Mouse (Mus musculus): ENCODE results near the gene Gm9573. TPM values are rescaled to one million over a fixed set of nuclear protein-coding genes. Genes with fewer than 3 reads are reported as not detected.

The Gm9573 gene
- not detected for total RNA-seq (2021)

DNA sequence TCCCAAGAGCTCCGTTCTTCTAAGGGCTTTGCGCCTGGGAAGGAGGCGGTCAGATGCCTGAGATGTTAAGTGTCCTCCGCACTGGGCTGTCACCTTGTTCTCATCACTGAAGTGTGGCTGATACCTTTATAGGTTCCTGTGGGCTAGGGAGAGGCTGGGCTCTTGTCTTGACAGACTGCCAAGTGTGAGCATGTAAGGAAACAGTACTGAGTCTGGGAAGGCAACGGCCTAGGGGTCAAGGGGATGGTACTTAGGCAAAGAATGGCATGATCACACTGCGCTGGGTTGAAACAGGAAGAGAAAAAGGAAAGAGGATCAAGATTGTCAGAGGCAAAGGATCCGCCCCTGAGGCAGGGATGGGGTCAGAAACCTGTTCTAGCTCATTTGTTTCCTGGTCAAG, at the start of gene Gm9573:
Gene Gm9573 (minus strand): TSS at position 101 of the 400 bp plus-strand sequence.
- DNase-seq = no peak

DNA sequence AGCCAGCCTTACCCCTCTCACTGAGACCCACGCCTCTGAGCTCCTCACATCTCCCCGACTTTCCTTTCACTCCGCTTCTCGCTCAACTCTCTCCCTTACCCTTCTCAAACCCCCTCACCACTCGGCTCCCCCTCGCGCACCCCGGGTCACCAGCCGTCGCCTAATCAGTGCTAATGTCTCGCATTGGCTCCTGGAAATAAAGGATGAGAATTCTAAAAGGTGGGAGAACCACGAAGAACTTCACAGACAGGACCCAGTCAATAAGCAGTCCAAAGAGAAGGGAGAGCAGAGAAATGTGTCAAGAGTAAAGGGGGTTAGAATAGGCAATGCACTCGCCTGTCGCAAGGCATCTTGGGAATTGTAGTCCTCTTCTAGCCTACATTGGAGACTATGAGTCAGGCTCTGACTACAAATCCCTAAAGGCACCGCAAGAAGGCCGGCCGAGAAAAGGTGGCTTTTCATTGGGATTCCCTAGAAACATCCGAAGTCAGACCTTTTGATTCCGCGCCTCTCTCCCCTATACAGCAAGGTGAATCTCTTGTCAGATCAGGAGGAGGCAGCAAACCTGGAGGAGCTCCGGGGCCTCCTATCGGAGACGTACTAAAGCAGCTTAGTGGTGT, 47.1 kb upstream of the Gm9573 start, which contains the start of gene Gtf2h4:
Gene Gtf2h4 (minus strand): TSS at position 324 of the 620 bp plus-strand sequence.
- peak; percentile 81 to 85 for DNase-seq

DNA sequence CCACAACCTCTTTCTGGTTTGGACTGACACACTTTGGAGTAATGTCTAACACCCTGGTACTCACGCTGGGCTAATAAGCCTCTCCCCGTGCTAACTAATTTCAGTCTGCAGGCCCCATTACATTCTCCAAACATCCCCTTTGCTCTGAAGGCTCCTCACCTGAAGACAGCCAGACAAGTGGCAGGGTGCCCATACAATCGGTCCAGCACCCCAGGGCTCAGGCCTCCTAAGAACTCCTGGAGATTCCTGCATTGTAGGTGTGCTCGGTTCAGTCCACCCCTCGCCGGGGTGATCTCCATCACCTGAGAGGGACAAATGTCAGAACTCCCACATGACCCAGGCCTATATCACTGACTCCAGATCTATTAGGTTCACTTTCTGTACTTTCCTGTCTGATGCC, 46.1 kb upstream of the Gm9573 start:
- no peak for DNase-seq

DNA sequence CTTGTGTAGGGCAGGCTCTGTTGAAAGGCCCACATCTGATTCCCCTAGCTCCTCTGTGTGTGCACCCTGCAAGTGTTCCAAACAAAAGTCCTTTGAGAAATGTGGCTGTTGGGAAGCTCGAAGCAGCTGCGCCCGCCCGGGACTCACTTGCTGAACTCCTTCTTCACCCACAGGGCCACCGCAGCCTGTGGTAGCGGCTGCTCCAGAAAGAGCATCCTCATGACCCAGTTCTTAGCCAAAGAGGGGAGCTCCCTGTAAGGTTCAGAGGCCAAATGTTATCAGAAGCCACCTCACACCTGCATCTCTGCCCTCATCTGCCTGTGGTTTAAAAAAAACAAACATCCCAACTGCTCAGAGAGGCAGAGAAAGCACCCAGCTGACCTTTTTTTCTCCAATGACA, 45.4 kb upstream of the Gm9573 start:
- no peak for DNase-seq

DNA sequence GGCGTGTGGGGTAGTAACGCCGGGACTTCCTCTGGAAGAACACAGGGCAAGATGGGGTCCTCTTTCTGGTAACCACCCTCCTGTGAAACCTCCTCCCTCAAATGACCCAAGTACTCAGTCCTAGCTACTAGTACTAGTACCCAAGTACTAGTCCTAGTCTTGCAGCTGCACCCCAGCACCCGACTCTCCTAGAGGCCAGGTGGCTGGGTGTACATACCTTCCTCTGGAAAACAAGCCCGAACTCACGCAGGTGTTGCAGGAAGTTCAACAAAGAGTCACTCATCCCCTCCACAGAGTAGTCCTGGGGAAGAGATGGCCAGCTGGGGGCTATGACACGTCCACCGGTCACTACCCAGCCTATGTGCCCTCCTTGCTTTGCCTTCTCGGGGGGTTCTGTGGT, 43.3 kb upstream of the Gm9573 start:
- no peak for DNase-seq

DNA sequence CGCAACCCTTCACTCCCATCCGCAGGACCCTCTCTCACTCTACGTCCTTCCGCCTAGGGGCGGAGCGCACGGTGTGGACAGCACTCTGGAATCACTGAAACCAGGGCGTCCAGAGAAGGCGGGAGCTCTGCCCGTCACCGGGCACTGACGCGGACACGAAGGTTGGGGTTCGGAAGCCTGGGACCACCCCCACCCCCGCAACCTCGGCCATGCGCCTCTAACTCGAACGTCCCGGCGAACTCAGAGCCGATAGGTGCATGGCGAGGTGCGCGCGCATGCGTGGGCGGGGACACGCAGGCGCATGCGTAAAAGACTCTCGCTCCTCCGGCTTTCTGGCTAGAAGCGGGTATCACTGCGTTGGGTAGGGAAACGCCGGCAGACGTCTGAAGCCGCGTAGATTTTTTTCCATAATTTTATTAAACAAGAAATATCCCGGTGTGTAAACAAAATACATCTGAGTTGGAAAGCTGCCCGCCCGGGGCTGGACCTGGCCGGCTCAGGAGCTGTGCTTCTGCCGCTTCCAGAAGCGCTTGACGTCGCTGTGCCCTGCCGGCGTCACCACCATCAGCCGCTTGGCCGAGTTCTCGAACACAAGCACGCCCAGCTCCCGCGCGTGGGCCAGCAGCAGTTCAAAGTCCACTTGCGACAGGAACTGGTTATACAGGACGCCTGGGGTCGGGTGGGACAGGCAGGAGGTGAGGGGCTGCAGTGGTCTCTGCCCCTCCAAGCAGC, 41.1 kb upstream of the Gm9573 start, which contains the start of gene Vars2:
Gene Vars2 (minus strand): TSS at position 259 of the 732 bp plus-strand sequence.
- DNase-seq = peak; percentile 94 to 96

DNA sequence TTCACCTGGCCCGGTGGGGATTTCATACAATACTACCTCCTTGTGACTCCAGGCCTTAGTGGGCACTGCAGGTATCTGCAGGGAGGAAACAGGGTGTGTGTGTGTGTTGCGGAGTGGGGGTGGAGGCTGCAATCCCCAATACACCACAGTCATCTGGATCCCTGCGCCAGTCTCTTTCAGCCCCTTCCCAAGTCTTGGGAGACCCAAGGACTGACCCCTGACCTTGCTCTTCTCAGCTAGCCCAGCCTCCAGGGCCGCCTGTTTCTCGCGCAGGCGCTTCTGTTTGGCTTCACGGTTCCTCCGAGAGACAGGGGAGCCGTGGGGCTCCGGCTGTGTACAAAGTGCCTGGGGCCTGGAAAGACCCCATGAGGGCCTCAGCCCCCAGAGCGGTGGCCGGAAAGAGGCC, 40.4 kb upstream of the Gm9573 start:
- DNase-seq = no peak

DNA sequence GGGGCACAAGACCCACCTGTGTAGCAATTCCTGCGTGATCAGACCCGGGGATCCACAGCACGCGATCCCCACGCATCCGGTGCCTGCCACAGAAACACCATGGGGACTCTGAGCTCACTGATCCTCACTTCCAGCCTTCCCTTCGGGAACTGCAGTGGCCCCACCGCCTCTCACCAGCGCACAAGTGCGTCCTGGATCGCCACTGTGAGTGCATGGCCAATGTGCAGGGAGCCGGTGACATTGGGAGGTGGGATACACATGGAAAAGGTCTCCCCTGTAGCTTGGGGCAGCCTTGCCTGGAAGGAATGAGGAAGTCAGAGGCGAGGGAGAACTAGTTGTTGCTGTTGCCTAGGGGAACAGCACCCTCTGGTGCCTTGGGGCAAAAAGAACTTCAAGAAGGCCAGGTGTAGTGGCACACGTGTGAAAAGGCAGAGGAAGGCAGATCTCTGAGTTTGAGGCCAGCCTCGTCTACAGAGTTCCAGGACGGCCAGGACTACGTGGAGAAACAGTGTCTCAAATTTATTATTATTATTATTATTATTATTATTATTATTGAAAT, 39.6 kb upstream of the Gm9573 start:
- no peak for DNase-seq

DNA sequence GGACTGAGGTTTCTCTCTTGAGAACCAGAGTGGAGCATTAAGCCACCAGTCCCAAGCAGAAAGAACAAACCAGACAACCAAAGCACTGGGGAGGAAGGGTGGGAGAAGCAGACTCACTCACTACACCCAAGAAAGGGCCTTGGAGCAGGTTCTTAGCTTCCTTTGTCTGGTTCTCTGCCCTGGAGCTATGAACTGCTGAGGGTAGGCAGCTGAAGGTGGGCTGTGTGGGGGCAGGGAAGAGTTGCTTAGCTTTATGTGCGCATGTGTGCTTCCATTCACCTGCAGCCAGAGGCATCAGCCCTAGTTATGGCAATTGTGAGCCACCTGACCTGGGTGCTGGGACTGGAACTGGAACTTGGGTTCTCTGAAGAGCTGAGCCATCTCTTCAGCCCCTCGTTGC, 26.6 kb upstream of the Gm9573 start:
- no peak for DNase-seq

DNA sequence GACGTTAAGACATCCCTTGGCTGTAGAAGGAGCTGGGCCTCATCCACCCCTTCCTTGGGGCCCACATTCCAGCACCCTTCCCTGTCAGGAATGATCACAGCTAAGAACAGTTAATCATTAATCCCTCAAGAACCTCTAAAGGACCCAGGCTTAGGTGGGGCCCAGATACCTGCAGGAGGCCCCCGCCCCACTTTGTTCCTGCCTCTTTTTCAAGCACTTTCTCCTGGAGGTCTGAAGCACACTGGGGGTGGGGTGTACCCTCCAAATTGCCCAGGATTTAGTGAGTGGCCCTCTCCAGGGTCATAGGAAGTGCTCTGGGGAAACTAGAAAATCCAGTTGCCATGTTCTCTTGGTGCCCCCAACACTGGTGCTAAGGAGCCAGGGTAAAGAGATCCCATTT, 23.0 kb upstream of the Gm9573 start:
- no peak for DNase-seq

DNA sequence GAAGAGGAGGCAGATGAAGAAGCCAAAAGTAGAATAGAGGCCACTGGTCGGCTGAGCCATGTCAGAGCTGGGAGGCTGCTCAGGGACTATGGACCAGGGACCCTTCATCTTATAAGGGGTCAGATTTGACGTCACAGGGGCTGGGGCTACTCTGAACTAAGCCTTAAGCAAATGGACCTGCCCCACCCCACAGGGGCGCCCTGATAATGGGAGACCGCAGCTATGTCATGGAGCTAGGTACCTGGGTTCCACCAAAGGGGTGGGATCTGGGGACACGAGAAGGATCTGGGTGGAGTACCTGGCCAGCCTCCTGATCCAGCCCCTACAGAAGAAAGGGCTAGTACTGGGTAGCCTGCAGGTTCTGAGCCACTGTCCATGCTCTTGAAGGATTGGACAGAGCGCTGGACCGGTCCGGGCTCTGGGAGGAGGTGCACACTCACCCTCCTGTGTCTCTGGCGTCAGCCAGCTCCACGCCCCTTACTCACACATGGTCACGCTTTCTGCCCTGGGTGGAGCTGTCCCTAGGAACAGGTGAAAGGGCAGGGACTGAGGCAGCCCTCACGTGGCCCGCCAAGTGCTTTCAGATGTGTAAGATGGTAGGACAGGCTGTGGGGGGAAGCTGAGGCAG, 17.3 kb upstream of the Gm9573 start, which contains the start of gene Mucl3:
Gene Mucl3 (minus strand): TSS at position 87 of the 628 bp plus-strand sequence.
- no peak for DNase-seq

DNA sequence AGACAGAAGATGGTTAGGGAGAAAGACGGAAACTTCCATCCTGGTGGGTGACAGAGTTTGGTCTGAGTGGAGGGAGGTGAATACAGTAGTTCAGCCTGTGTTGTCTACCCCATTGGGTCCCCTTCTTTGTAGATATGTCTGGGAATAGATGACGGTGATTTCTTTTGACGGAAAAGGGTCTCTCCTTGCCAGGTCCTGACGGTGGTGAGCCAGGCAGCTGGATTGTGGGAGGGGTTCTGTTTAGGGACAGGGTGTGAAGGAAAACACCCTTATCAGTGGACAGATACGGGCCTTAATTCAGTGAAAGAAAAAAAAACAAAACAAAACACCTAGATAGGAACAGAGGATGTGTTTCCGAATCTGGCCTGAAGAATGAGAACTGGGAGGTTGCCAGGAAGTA, 12.9 kb upstream of the Gm9573 start:
- no peak for DNase-seq

DNA sequence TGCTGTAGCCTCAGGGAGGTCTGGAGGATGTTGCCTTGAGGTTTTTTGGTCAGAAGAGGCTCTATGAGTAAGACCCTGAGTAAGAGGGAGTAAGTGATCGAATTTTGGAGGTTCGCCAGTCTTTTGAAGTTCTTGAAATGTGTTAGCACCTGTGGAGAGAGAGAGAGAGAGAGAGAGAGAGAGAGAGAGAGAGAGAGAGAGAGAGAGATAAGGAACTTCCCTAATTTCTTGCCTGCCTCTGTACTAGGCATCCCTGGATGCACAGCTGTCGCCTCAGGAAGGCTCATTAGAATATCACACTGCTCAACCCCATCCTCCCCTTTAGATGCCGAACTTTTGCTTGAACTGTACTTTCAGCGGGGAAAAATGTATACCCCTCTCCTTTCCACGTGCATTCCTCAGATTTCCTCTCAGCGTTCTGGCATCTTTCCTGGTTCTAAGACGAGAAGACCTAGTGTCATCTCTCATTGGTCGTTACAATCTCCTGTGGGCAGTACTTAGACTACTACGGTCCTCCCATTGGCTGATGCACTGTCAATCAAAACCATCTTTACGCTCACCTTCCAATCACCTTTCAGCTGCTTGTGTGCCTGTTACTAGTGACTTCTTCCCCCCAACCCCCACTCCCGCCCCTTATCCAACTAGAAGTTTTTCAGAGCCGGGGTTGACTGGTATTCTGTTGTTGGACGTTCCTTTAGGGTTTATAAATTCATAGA, 12.2 kb upstream of the Gm9573 start:
- DNase-seq = no peak

DNA sequence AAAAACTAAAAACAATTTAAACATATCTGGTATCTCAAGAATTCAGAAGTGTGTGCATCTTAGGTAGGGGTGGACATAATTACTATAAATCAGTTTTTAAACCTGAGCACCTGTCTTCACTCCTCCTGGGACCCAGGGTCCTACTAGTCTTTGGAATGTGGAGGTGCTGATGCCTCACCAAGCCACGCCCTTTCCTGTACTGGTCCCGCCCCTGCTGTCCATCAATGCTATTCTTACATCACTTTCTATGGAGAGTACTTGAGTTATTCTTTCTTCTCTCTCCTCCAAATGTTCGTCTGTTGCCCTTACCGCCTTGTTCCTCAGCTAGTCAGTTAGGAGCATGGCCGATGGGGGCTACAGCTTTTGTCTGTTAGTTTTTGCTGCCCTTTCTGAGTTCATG, 9.9 kb upstream of the Gm9573 start:
- no peak for DNase-seq

DNA sequence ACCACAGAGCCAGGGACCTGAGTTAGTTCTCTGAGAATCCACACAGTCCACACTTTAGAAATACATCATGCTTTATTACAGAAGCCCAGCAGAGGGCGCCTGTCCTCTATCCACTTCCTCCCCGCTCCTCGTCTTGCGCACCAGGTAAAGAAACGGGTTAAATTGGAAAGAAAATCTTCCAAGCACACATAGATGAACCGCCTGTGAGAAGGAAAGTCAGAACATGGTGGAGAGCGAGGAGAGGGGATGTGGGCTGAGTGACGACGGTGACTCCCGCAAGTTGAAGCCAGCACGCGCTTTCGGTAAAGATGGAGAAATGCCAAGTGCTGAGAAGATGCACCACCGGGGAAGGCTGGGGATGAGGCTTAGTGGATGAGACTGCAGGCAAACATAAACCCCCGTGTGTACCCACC, 9.3 kb upstream of the Gm9573 start:
- DNase-seq = peak; percentile 62 to 78

DNA sequence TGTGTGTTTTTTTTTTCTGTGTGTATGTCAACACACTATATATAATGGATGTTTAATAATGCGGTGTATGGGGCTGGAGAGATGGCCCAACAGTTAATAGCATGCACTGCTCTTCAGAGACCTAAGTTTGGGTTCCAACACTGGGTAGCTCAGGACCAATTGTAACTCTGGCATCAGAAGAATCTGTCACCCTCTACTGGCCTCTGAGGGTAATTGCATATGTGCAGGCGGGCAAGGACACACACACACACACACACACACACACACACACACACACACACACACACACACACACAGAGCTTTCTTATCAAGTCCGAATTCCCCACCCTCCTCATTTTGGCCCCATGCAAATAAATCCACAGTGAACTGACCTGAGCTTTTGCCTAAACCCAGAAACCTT, 8.8 kb upstream of the Gm9573 start:
- DNase-seq = no peak

DNA sequence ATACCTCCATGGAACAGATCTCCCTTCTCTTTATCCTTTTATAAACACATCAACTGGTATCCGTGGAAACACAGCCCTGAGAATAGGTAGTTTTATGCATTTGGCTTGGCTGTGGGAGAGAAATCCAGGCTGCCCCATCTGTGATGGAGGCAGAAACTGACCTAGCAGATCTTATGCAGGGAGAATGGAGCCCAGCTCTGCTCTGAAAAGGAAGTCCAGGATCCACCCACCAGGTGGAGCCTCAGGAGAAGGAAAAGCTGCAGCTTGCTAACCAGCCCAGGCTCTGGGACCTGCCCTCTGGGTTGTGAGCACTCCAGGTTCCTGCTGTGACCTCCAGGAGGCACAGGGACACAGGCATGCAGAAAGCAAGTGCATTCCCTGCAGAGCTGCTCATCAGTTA, 7.6 kb upstream of the Gm9573 start:
- peak; percentile 18 to 38 for DNase-seq

DNA sequence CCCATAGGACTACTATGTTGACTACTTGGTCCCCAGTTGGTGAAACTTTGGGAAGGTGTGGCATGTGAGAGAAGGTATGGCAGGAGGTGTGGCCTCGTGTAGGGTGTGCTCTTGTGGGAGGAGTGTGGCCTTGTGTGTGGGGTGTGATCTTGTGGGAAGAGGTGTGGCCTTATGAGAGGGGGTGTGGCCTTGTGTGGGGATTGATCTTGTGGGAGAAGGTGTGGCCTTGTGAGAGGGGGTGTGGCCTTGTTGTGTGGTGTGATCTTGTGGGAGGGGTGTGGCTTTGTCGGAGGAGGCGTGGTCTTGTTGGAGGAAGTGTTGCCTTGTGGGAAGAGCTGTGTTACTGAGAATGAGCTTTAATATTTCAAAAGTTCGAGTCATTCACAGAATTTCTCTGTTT, 9.3 kb downstream of the Gm9573 start:
- DNase-seq = no peak

DNA sequence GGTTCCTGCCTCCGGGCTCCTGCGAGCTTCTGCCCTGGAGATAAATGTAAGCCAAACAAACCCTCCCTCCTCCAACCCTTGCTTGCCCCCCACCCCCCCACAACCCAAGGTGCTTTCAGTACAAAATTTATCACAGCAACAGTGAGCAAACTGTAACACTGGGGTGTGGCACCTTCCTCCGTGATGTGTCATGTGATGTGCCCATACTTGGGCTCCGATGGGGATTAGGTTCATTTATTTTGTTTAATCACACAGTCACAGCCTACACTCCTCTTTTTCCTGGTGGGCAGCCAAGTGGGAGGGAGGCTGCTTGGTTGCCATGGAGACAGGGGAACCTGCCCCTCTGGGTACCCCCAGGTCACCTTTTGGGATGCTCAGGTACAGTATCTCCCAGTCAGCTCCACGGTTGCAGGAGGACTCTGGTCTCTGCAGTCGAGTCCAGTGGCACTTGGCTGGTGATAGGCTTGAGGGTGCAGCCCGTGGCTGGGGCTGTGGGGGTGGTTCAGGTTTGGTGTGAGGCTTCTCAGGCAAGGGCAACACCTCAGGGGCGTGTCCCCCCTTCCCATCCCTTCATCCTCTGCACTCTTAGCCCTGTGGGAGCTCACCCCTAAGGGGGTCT, 24.6 kb downstream of the Gm9573 start:
- DNase-seq = no peak

DNA sequence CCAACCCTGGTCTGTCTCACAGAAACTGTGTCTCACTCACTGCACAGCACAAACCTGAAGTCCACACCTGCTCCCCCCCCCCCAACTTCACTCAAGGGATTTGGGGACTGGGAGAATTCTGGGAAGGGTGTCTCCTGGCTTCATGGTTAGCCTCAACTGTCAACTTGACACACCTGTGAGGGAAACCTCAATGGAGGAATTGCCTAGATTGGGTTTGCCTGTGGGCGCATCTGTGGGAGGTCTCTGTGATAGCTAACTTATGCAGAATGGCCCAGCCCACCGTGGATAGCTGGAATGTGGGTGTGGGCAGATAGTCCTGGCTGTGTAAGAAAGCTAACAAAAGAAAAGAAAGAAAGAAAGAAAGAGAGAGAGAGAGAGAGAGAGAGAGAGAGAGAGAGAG, 25.2 kb downstream of the Gm9573 start, which contains the start of gene Sfta2:
Gene Sfta2 (plus strand): TSS at position 301 of the 400 bp plus-strand sequence.
- DNase-seq = no peak

DNA sequence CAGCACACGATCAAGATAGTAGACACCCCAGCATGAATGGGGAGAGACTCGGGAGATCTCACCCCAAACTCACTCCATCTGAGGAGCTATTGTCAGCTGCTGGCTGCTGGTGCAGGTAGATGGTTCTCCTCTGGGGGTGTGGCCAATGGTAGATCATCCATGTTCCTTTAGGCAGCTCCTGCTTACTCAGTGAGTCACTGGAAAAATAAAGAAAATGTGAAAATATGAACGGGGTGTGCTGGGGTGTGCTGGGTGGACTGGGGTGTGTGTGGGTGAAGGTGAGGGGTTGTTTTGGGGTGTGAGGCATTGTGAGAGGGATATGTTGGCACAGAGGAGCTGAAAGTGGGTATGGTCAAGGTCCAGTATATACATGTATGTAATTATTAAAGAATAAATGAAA, 29.0 kb downstream of the Gm9573 start:
- no peak for DNase-seq

DNA sequence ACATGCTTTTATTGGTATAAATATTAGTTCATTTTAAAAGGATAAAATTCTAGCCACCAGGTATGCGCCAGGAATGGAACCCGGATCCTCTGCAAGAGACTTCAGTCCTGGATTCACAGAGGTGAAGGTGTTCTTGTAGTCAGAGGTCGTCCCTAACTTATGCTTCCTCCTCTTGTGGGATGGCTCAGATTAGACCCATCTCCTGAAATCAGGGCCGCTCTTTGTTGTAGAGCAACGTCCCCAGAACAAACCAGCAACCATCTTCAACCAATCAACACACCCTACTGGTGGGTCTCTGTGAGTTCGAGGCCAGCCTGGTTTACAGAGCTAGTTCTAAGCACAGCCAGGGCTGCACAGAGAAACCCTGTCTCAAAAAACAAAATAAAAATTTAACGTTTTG, 32.0 kb downstream of the Gm9573 start:
- no peak for DNase-seq
